Mouse (Mus musculus): ENCODE measurements around the gene Cd247. TPM values are rescaled to one million over a fixed set of nuclear protein-coding genes. Genes with fewer than 3 reads are reported as not detected.

Gene Cd247
- polyA plus RNA-seq, 1 experiment, result 3.6 TPM

- no peak for DNase-seq (ENCODE audit: low read depth)
Measured at GRCm38 (mm10) chr1:165909471-165909870, 121.0 kb downstream of the Cd247 start.

- no peak for DNase-seq (ENCODE audit: low read depth)
Measured at GRCm38 (mm10) chr1:165913720-165914415, 125.4 kb downstream of the Cd247 start.

GRCm38 (mm10) chr1:165914416-165914801 lies 125.9 kb downstream of the Cd247 start:
- no peak for DNase-seq (ENCODE audit: low read depth)

GRCm38 (mm10) chr1:165921026-165921425 lies 132.5 kb downstream of the Cd247 start:
- no peak for DNase-seq (ENCODE audit: low read depth)

GRCm38 (mm10) chr1:165922488-165922887 lies 134.0 kb downstream of the Cd247 start:
- no peak for DNase-seq (ENCODE audit: low read depth)

- DNase-seq (ENCODE audit: low read depth), result no peak
Measured at GRCm38 (mm10) chr1:165925207-165925606, 136.7 kb downstream of the Cd247 start.

Other genes starting within 250 kb of the Cd247 start
- gene Mpzl1, start 154.1 kb upstream of the Cd247 start, polyA plus RNA-seq (2012; rRNA removed), result 58.9 and 62.2 TPM in 2 replicates
- 14.5 and 16.2 TPM in 2 replicates for gene Rcsd1, start 78.9 kb upstream of the Cd247 start, polyA plus RNA-seq (2012; rRNA removed)
- gene Creg1, start 24.9 kb upstream of the Cd247 start, polyA plus RNA-seq (2012; rRNA removed), result 82.5 and 92.1 TPM in 2 replicates
- 8.5 and 8.8 TPM in 2 replicates for gene Pou2f1, start 214.0 kb downstream of the Cd247 start, polyA plus RNA-seq (2012; rRNA removed)